Mouse (Mus musculus) layer of hippocampus, adult 9-11 months (tissue): Measurements from ENCODE around the gene Pax9.

Experiments
- DNase-seq: peaks from one replicate; pipeline ENCODE4 v3.0.0; 2022

Pax9 gene

GRCm38 (mm10) chr12:56697785-56698184 lies 6.2 kb downstream of the Pax9 start:
- DNase-seq: no peak

DNA sequence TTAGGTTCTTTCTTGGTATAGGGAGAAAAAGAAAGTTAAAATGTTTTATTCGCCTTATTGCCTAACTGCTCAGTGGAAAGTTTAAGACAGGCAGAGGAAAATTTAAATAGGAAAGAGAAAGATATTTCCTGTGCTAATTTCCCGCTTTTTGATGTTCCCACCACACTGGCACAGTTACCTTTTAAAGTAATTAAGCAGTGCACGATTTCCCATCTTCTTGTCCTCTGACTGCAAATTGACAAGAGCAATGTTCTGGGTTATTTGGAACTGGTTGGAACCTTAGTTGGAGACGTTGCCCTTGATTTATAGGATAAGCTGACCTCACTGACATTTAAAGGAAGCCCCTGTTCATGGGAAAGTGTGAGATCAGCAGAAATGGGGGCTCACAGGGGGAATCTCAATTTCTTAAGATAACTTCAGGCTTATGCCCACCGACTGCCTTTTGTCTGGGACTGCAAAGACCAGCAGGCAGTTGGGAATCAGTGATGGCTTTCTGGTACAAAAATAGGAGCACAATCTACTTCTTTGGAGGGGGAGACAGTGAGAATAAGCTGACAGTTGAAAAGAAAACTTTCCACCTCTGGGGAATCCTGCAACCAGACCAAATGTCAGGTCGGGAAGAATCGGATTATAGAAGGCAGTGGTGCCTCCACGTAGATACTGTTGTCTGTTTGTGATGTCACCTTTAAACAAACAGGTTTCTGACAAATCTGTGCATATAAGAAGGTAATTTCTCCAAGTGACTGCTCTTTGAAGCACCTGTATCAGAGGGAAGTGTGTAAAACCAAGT lies 6.8 kb downstream of the Pax9 start:
- DNase-seq: no peak

DNA sequence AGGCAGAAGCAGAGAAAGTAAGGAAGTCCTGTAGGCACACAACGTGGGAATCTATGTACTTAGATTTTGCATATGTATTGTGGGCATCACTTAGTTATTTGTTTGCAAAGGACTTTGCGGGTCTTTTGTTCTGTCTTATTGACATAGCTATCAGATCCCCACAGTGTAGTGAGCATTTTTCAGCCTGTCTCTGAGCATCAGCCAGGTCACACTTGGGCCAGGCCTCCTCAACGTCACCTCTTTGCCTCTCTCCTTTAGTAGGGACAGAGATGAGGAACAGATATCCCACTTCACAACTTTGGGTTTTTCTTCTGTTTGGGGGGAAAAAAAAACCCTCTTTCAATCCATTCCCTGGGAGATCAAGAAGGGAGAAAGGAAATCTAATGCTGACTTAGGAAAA lies 7.8 kb downstream of the Pax9 start:
- no peak for DNase-seq

DNA sequence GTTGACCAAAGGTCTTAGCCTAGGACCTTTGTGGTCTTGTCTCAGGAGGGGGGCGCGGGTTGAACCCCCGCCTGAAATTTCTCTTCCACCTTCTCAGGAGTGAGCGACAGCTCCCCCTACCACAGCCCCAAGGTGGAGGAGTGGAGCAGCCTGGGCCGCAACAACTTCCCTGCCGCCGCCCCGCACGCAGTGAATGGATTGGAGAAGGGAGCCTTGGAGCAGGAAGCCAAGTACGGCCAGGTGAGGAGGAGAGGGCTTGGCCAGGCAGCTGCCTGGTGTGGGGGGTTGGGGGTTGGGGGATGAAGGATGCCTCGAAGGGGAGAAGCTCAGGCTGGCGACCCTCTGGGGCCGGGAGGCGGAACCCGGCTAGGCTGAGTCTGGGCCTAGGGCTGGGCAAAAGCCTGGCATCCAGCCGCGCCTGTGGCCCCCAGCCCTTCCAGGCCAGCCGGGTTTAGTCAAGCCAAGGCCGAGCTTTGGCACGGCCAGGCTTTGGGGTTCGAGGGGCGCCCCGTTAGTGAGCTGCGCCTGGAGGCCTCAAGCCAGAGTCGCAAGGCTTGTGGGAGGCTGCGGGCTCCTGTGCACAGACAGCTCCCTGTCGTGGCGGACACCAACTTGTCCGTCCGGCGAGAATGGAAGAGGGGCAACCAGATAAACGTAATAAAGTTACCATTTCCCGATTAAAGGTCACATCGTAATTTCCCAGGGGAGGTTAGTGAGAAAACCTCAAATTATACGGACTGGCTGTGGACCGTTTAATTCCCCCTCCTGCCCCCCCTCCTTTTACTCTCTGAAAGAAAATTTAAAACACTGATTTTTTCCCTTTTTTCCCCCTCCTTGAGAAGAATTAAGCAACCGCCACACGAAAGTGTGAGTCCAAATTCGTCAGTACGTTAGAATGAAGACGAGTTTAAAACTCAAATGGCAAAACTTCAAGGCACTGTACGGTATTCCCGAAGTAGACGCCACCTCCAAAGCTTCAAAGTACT lies 8.6 kb downstream of the Pax9 start:
- no peak for DNase-seq

- no peak for DNase-seq
Measured at GRCm38 (mm10) chr12:56701004-56701403, 9.4 kb downstream of the Pax9 start.

- DNase-seq: no peak
Measured at GRCm38 (mm10) chr12:56717971-56718706, 26.6 kb downstream of the Pax9 start.

- no peak for DNase-seq
Measured at GRCm38 (mm10) chr12:56718707-56719051, 27.1 kb downstream of the Pax9 start.

GRCm38 (mm10) chr12:56727631-56728030 lies 36.1 kb downstream of the Pax9 start:
- no peak for DNase-seq

GRCm38 (mm10) chr12:56737104-56737503 lies 45.5 kb downstream of the Pax9 start:
- DNase-seq: no peak
